Mouse (Mus musculus) liver, embryonic 14.5 days (tissue): ENCODE results near the gene Tbc1d10c. TPM values are rescaled to one million over a fixed set of nuclear protein-coding genes. Genes with fewer than 3 reads are reported as not detected.

Experiments
- ATAC-seq: fragments of 200-750 bp; cut with Nextera tagmentation; 2 replicates; pipeline ENCODE4 v1.8.0; 2017; ENCODE audit warnings: moderate number of reproducible peaks, mild to moderate bottlenecking, moderate library complexity; ENCODE audit not compliant: insufficient read depth
- DNase-seq, 3 experiments: peaks; one replicate each; pipeline ENCODE4 v3.0.0-alpha.2; 2012 to 2013; ENCODE audit warnings: low read depth in 3 of 3, low spot score in 3 of 3
- H3K27ac ChIP-seq: fragments of 300-500 bp; sonication (generic); 2 replicates; pipeline ENCODE4 v1.5.1; 2014; ENCODE audit warnings: moderate library complexity, mild to moderate bottlenecking, control low read depth, inconsistent platforms
- H3K27me3 ChIP-seq: fragments of 300-500 bp; sonication (generic); 2 replicates; pipeline ENCODE4 v1.6.1; 2014; ENCODE audit warnings: mild to moderate bottlenecking, low read length, moderate library complexity; ENCODE audit not compliant: control insufficient read depth, insufficient read depth
- H3K36me3 ChIP-seq: fragments of 300-500 bp; sonication (generic); replicated peaks from 2 replicates; pipeline ENCODE4 v1.6.1; 2014; ENCODE audit warnings: low read depth; ENCODE audit not compliant: control insufficient read depth, insufficient read depth
- H3K4me1 ChIP-seq, 2 experiments: fragments of 200-500 bp in 1 of 2; fragments of 300-500 bp in 1 of 2; sonication (generic) in 1 of 2; replicated peaks; 2 replicates each; pipeline ENCODE4 v1.6.1; 2012 to 2014; ENCODE audit warnings: antibody characterized with exemption in 1 of 2, inconsistent platforms in 1 of 2, low read length in 1 of 2; ENCODE audit not compliant: control insufficient read depth in 2 of 2, insufficient read depth in 2 of 2
- H3K4me2 ChIP-seq: fragments of 300-500 bp; sonication (generic); 2 replicates; pipeline ENCODE4 v1.6.1; 2014; ENCODE audit warnings: low read depth, mild to moderate bottlenecking, control low read depth, moderate library complexity
- H3K4me3 ChIP-seq, 2 experiments: fragments of 200-500 bp in 1 of 2; fragments of 300-500 bp in 1 of 2; sonication (generic) in 1 of 2; 2 replicates each; pipeline ENCODE4 v1.5.1; 2012 to 2014; ENCODE audit warnings: low read depth in 2 of 2, low read length in 2 of 2, mild to moderate bottlenecking in 2 of 2, control low read depth in 1 of 2, inconsistent platforms in 1 of 2, moderate library complexity in 1 of 2; ENCODE audit not compliant: insufficient read depth in 1 of 2
- H3K9ac ChIP-seq: fragments of 300-500 bp; sonication (generic); replicated peaks from 2 replicates; pipeline ENCODE4 v1.6.1; 2014; ENCODE audit warnings: mild to moderate bottlenecking, control low read depth, moderate library complexity
- H3K9me3 ChIP-seq: fragments of 300-500 bp; sonication (generic); 2 replicates; pipeline ENCODE4 v1.6.1; 2016; ENCODE audit warnings: low read length, mixed read lengths; ENCODE audit not compliant: control insufficient read depth
- CTCF ChIP-seq: IDR thresholded peaks from 2 replicates; pipeline ENCODE4 v1.5.1; 2016; ENCODE audit warnings: antibody characterized with exemption, low read depth, control low read depth
- EP300 ChIP-seq: IDR thresholded peaks from 2 replicates; pipeline ENCODE4 v1.6.1; 2016; ENCODE audit warnings: antibody characterized with exemption, low read depth
- WGBS: fragments of 180-500 bp; shearing (Covaris S2); extraction: QIAGEN DNeasy Blood & Tissue Kit; methylation state at CpG from one replicate; pipeline ENCODE4 v1.1.7; 2014; ENCODE audit not compliant: insufficient replicate concordance; 5-methylcytosine and 5-hydroxymethylcytosine counted together
- microRNA-seq: library from miRNA; unstranded; fragments of <30 nt; microRNA quantifications from one replicate; pipeline ENCODE4, GENCODE M21; 2016
- polyA plus RNA-seq, 2 experiments: library from polyadenylated mRNA; depleted of rRNA in 1 of 2; stranded (reverse) in 1 of 2; unstranded in 1 of 2; fragments of >200 nt; fragmentation: Nextera tagmentation in 1 of 2; extraction: Ambion mirVana in 1 of 2; gene quantifications; 2 replicates each; pipeline versions ENCODE4 v1.2.1 to v1.2.3; 2012 to 2014

Gene Tbc1d10c
- polyA plus RNA-seq, 2 experiments = 2.5 to 2.6 TPM

GRCm38 (mm10) chr19:4134354-4134753 lies 56.7 kb downstream of the Tbc1d10c start:
- DNase-seq = no peak
- Histone ChIP-seq H3K4me2 (no peak overlapping the region), H3K4me1 (peaks cover 19 to 24% of the 10 kb centered on the region in 2 experiments), H3K36me3 (peaks cover 17% of the 10 kb centered on the region), H3K4me3 (no peak overlapping the region), H3K27me3 (no peaks in the 10 kb centered on the region; the same call in 1 of the 2 replicates), H3K9ac (no peak overlapping the region), H3K27ac (no peak overlapping the region), H3K9me3 (no peaks in the 10 kb centered on the region)
- ATAC-seq = no peak
- 78% methylated on average over 4 of the region's 4 CpGs for WGBS
- no peak for TF ChIP-seq EP300
- no peak for TF ChIP-seq CTCF

Small RNA genes within 50 kb of the gene (microRNA-seq; reads per million reads assigned to microRNA genes)
- not detected for gene Gm26115

Other genes with a start within 250 kb of the Tbc1d10c start
Only the 30 nearest of the 31 such genes appear.
- 0.02 and 0.04 TPM in 2 replicates for gene Aldh3b3, start 232.6 kb downstream of the Tbc1d10c start, polyA plus RNA-seq (2012; rRNA removed)
- not detected in 2 replicates for gene Aldh3b3, start 232.6 kb downstream of the Tbc1d10c start, polyA plus RNA-seq (2014; fragmentation: Nextera tagmentation; extraction: Ambion mirVana)
- gene Aldh3b2, start 219.0 kb downstream of the Tbc1d10c start, polyA plus RNA-seq (2012; rRNA removed) = 0.32 and 0.33 TPM in 2 replicates
- 0.48 and 0.56 TPM in 2 replicates for gene Aldh3b2, start 219.0 kb downstream of the Tbc1d10c start, polyA plus RNA-seq (2014; fragmentation: Nextera tagmentation; extraction: Ambion mirVana)
- gene Acy3, start 204.7 kb downstream of the Tbc1d10c start, polyA plus RNA-seq (2012; rRNA removed) = 10.8 and 11.1 TPM in 2 replicates
- 9.1 and 9.5 TPM in 2 replicates for gene Acy3, start 204.7 kb downstream of the Tbc1d10c start, polyA plus RNA-seq (2014; fragmentation: Nextera tagmentation; extraction: Ambion mirVana)
- gene Tbx10, start 198.5 kb downstream of the Tbc1d10c start, polyA plus RNA-seq (2012; rRNA removed) = 0.37 and 0.50 TPM in 2 replicates
- 0.28 and 0.30 TPM in 2 replicates for gene Tbx10, start 198.5 kb downstream of the Tbc1d10c start, polyA plus RNA-seq (2014; fragmentation: Nextera tagmentation; extraction: Ambion mirVana)
- gene Nudt8, start 190.7 kb downstream of the Tbc1d10c start, polyA plus RNA-seq (2012; rRNA removed) = 2.1 and 2.9 TPM in 2 replicates
- 14.2 and 15.2 TPM in 2 replicates for gene Nudt8, start 190.7 kb downstream of the Tbc1d10c start, polyA plus RNA-seq (2014; fragmentation: Nextera tagmentation; extraction: Ambion mirVana)
- gene Gm49405, start 190.7 kb downstream of the Tbc1d10c start, polyA plus RNA-seq (2012; rRNA removed) = 0.65 and 0.73 TPM in 2 replicates
- gene Gm49405, start 190.7 kb downstream of the Tbc1d10c start, polyA plus RNA-seq (2014; fragmentation: Nextera tagmentation; extraction: Ambion mirVana) = 0.25 and 0.33 TPM in 2 replicates
- 1.8 and 2.2 TPM in 2 replicates for gene Doc2g, start 188.0 kb downstream of the Tbc1d10c start, polyA plus RNA-seq (2012; rRNA removed)
- 0.25 and 0.45 TPM in 2 replicates for gene Doc2g, start 188.0 kb downstream of the Tbc1d10c start, polyA plus RNA-seq (2014; fragmentation: Nextera tagmentation; extraction: Ambion mirVana)
- 67.5 and 84.8 TPM in 2 replicates for gene Ndufv1, start 178.5 kb downstream of the Tbc1d10c start, polyA plus RNA-seq (2012; rRNA removed)
- gene Ndufv1, start 178.5 kb downstream of the Tbc1d10c start, polyA plus RNA-seq (2014; fragmentation: Nextera tagmentation; extraction: Ambion mirVana) = 159 and 168 TPM in 2 replicates
- gene Gstp1, start 153.3 kb downstream of the Tbc1d10c start, polyA plus RNA-seq (2012; rRNA removed) = 230 and 274 TPM in 2 replicates
- 511 and 557 TPM in 2 replicates for gene Gstp1, start 153.3 kb downstream of the Tbc1d10c start, polyA plus RNA-seq (2014; fragmentation: Nextera tagmentation; extraction: Ambion mirVana)
- gene Gstp2, start 145.3 kb downstream of the Tbc1d10c start, polyA plus RNA-seq (2012; rRNA removed) = 6.6 and 7.9 TPM in 2 replicates
- gene Gstp2, start 145.3 kb downstream of the Tbc1d10c start, polyA plus RNA-seq (2014; fragmentation: Nextera tagmentation; extraction: Ambion mirVana) = 6.9 and 7.3 TPM in 2 replicates
- gene Gstp3, start 131.7 kb downstream of the Tbc1d10c start, polyA plus RNA-seq (2012; rRNA removed) = 78.5 and 87.0 TPM in 2 replicates
- gene Gstp3, start 131.7 kb downstream of the Tbc1d10c start, polyA plus RNA-seq (2014; fragmentation: Nextera tagmentation; extraction: Ambion mirVana) = 65.7 and 69.6 TPM in 2 replicates
- gene Cabp2, start 109.7 kb downstream of the Tbc1d10c start, polyA plus RNA-seq (2012; rRNA removed) = 0.16 and 0.17 TPM in 2 replicates
- gene Cabp2, start 109.7 kb downstream of the Tbc1d10c start, polyA plus RNA-seq (2014; fragmentation: Nextera tagmentation; extraction: Ambion mirVana) = 0.20 and 0.44 TPM in 2 replicates
- 52.5 and 64.8 TPM in 2 replicates for gene Cdk2ap2, start 94.1 kb downstream of the Tbc1d10c start, polyA plus RNA-seq (2012; rRNA removed)
- gene Cdk2ap2, start 94.1 kb downstream of the Tbc1d10c start, polyA plus RNA-seq (2014; fragmentation: Nextera tagmentation; extraction: Ambion mirVana) = 99.9 and 101 TPM in 2 replicates
- 6.1 and 7.1 TPM in 2 replicates for gene Pitpnm1, start 91.3 kb downstream of the Tbc1d10c start, polyA plus RNA-seq (2012; rRNA removed)
- gene Pitpnm1, start 91.3 kb downstream of the Tbc1d10c start, polyA plus RNA-seq (2014; fragmentation: Nextera tagmentation; extraction: Ambion mirVana) = 3.4 TPM in 2 replicates
- gene Aip, start 65.4 kb downstream of the Tbc1d10c start, polyA plus RNA-seq (2012; rRNA removed) = 28.8 and 33.2 TPM in 2 replicates
- 29.4 TPM in 2 replicates for gene Aip, start 65.4 kb downstream of the Tbc1d10c start, polyA plus RNA-seq (2014; fragmentation: Nextera tagmentation; extraction: Ambion mirVana)
- gene Gpr152, start 51.5 kb downstream of the Tbc1d10c start, polyA plus RNA-seq (2012; rRNA removed) = not detected in 2 replicates
- gene Gpr152, start 51.5 kb downstream of the Tbc1d10c start, polyA plus RNA-seq (2014; fragmentation: Nextera tagmentation; extraction: Ambion mirVana) = not detected in 2 replicates
- 0.03 and 0.15 TPM in 2 replicates for gene Cabp4, start 47.3 kb downstream of the Tbc1d10c start, polyA plus RNA-seq (2012; rRNA removed)
- gene Cabp4, start 47.3 kb downstream of the Tbc1d10c start, polyA plus RNA-seq (2014; fragmentation: Nextera tagmentation; extraction: Ambion mirVana) = not detected in 2 replicates
- gene Coro1b, start 42.7 kb downstream of the Tbc1d10c start, polyA plus RNA-seq (2012; rRNA removed) = 57.5 and 59.2 TPM in 2 replicates
- gene Coro1b, start 42.7 kb downstream of the Tbc1d10c start, polyA plus RNA-seq (2014; fragmentation: Nextera tagmentation; extraction: Ambion mirVana) = 57.5 and 62.2 TPM in 2 replicates
- gene Ptprcap, start 37.7 kb downstream of the Tbc1d10c start, polyA plus RNA-seq (2012; rRNA removed) = 12.5 and 16.3 TPM in 2 replicates
- gene Ptprcap, start 37.7 kb downstream of the Tbc1d10c start, polyA plus RNA-seq (2014; fragmentation: Nextera tagmentation; extraction: Ambion mirVana) = 14.4 and 17.0 TPM in 2 replicates
- 17.2 and 19.2 TPM in 2 replicates for gene Rps6kb2, start 27.9 kb downstream of the Tbc1d10c start, polyA plus RNA-seq (2012; rRNA removed)
- gene Rps6kb2, start 27.9 kb downstream of the Tbc1d10c start, polyA plus RNA-seq (2014; fragmentation: Nextera tagmentation; extraction: Ambion mirVana) = 19.5 and 19.9 TPM in 2 replicates
- 0.32 and 0.44 TPM in 2 replicates for gene Carns1, start 15.8 kb downstream of the Tbc1d10c start, polyA plus RNA-seq (2012; rRNA removed)
- 0.18 and 0.71 TPM in 2 replicates for gene Carns1, start 15.8 kb downstream of the Tbc1d10c start, polyA plus RNA-seq (2014; fragmentation: Nextera tagmentation; extraction: Ambion mirVana)
- 203 and 214 TPM in 2 replicates for gene Ppp1ca, start 781 bp upstream of the Tbc1d10c start, polyA plus RNA-seq (2012; rRNA removed)
- gene Ppp1ca, start 781 bp upstream of the Tbc1d10c start, polyA plus RNA-seq (2014; fragmentation: Nextera tagmentation; extraction: Ambion mirVana) = 432 and 447 TPM in 2 replicates
- 20.8 and 21.4 TPM in 2 replicates for gene Rad9a, start 10.4 kb upstream of the Tbc1d10c start, polyA plus RNA-seq (2012; rRNA removed)
- 14.3 and 16.8 TPM in 2 replicates for gene Rad9a, start 10.4 kb upstream of the Tbc1d10c start, polyA plus RNA-seq (2014; fragmentation: Nextera tagmentation; extraction: Ambion mirVana)
- gene Clcf1, start 23.0 kb upstream of the Tbc1d10c start, polyA plus RNA-seq (2012; rRNA removed) = 1.1 TPM in 2 replicates
- gene Clcf1, start 23.0 kb upstream of the Tbc1d10c start, polyA plus RNA-seq (2014; fragmentation: Nextera tagmentation; extraction: Ambion mirVana) = 0.42 and 0.43 TPM in 2 replicates
- not detected in 2 replicates for gene AC109138.7, start 23.1 kb upstream of the Tbc1d10c start, polyA plus RNA-seq (2012; rRNA removed)
- gene AC109138.7, start 23.1 kb upstream of the Tbc1d10c start, polyA plus RNA-seq (2014; fragmentation: Nextera tagmentation; extraction: Ambion mirVana) = not detected in 2 replicates
- 15.2 and 15.9 TPM in 2 replicates for gene Pold4, start 40.6 kb upstream of the Tbc1d10c start, polyA plus RNA-seq (2012; rRNA removed)
- 12.9 and 13.1 TPM in 2 replicates for gene Pold4, start 40.6 kb upstream of the Tbc1d10c start, polyA plus RNA-seq (2014; fragmentation: Nextera tagmentation; extraction: Ambion mirVana)
- 2.8 and 3.5 TPM in 2 replicates for gene Ssh3, start 77.9 kb upstream of the Tbc1d10c start, polyA plus RNA-seq (2012; rRNA removed)
- gene Ssh3, start 77.9 kb upstream of the Tbc1d10c start, polyA plus RNA-seq (2014; fragmentation: Nextera tagmentation; extraction: Ambion mirVana) = 1.3 and 1.4 TPM in 2 replicates
- gene Ankrd13d, start 91.9 kb upstream of the Tbc1d10c start, polyA plus RNA-seq (2012; rRNA removed) = 0.93 and 1.3 TPM in 2 replicates
- gene Ankrd13d, start 91.9 kb upstream of the Tbc1d10c start, polyA plus RNA-seq (2014; fragmentation: Nextera tagmentation; extraction: Ambion mirVana) = 0.45 and 0.66 TPM in 2 replicates
- gene Grk2, start 114.9 kb upstream of the Tbc1d10c start, polyA plus RNA-seq (2012; rRNA removed) = 23.9 and 26.0 TPM in 2 replicates
- gene Grk2, start 114.9 kb upstream of the Tbc1d10c start, polyA plus RNA-seq (2014; fragmentation: Nextera tagmentation; extraction: Ambion mirVana) = 9.4 and 10.8 TPM in 2 replicates
- 18.9 and 19.0 TPM in 2 replicates for gene Kdm2a, start 207.0 kb upstream of the Tbc1d10c start, polyA plus RNA-seq (2012; rRNA removed)
- 12.4 and 13.4 TPM in 2 replicates for gene Kdm2a, start 207.0 kb upstream of the Tbc1d10c start, polyA plus RNA-seq (2014; fragmentation: Nextera tagmentation; extraction: Ambion mirVana)